Mouse (Mus musculus): ENCODE data around the gene Ap5b1. TPM values are rescaled to one million over a fixed set of nuclear protein-coding genes. Genes with fewer than 3 reads are reported as not detected.

Ap5b1 gene
- polyA plus RNA-seq, 1 experiment from 2014 or later = 1.4 TPM

GRCm38 (mm10) chr19:5601752-5602541, 34.1 kb downstream of the Ap5b1 start, which contains the start of gene Rnaseh2c:
Rnaseh2c (plus strand) TSS chr19:5601873.
- Histone ChIP-seq H3K9ac (peak within 1 kb of the TSS; percentile 96), H3K4me1 (peaks cover 23% of the 10 kb centered on the region), H3K27ac (peak within 1 kb of the TSS; percentile 87), H3K9me3 (replicated peaks) (no peaks in the 10 kb centered on the region), H3K4me3 (peak within 1 kb of the TSS; percentile 89), H3K4me2 (peak within 1 kb of the TSS; percentile 92), H3K36me3 (ENCODE audit: poor library complexity, severe bottlenecking) (peaks cover 42% of the 10 kb centered on the region), H3K27me3 (no peaks in the 10 kb centered on the region)
- WGBS = under 1% methylated on average over 64 of the region's 64 CpGs
- peak; percentile 93 for ATAC-seq

GRCm38 (mm10) chr19:5603664-5604063, 35.8 kb downstream of the Ap5b1 start:
- peaks cover 30% of the 10 kb centered on the region for H3K4me1 ChIP-seq
- no peak for ATAC-seq
- peak overlapping the region; percentile 92; the same call in 1 of the 2 replicates for H3K4me2 ChIP-seq
- peaks cover 60% of the 10 kb centered on the region for H3K36me3 ChIP-seq (ENCODE audit: poor library complexity, severe bottlenecking)
- H3K27ac ChIP-seq = no peak overlapping the region
- H3K27me3 ChIP-seq = no peaks in the 10 kb centered on the region
- no peak overlapping the region for H3K4me3 ChIP-seq
- H3K9me3 ChIP-seq (replicated peaks) = no peaks in the 10 kb centered on the region
- no peak overlapping the region for H3K9ac ChIP-seq
- 88% methylated on average over 7 of the region's 7 CpGs for WGBS

DNA sequence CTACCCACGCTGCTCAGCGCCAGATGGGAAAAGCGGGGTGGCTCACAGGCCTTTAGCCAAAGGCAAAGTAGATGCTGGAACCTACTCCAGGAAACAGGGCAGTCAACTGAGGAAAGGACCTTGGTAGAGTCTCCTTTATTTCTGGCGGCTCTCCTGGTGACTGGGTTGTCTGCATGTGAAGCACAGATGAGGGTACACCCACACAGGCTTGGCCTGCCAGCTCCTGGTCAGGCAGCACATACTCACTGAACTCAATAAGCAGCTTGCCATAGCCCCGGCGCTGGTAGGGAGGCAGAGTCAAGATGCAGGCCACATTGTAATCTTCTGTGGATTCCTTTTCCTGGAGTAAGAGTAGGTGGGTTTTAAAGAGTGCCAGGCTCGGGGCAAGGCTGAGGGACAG, 37.3 kb downstream of the Ap5b1 start:
- no peak for ATAC-seq
- H3K27me3 ChIP-seq = no peaks in the 10 kb centered on the region
- no peak overlapping the region for H3K9ac ChIP-seq
- H3K4me2 ChIP-seq = no peak overlapping the region
- no peaks in the 10 kb centered on the region for H3K9me3 ChIP-seq (replicated peaks)
- peaks cover 37% of the 10 kb centered on the region for H3K4me1 ChIP-seq
- WGBS = 94% methylated on average over 7 of the region's 7 CpGs
- peaks cover 63% of the 10 kb centered on the region for H3K36me3 ChIP-seq (ENCODE audit: poor library complexity, severe bottlenecking)
- H3K27ac ChIP-seq = no peak overlapping the region
- no peak overlapping the region for H3K4me3 ChIP-seq

DNA sequence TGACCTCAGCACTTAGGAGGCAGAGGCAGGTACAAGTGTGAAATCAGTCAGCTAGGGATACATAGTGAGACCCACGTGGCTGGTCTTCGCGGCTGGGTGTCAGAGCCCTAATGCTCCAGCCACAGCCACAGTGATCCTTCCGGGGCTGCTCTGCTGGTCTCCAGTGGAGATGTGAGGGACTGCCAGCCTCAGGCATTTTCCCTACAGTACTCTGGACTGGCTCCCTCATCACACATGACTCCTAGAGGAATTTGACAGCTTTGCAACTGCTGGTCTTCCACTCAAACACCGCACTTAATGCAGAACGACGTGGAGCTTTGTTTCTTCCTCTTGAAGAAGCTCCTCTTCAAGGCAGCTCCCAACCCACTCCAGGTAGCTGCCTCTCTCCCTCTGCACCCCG, 38.4 kb downstream of the Ap5b1 start:
- Histone ChIP-seq H3K4me1 (peaks cover 45% of the 10 kb centered on the region), H3K27ac (no peak overlapping the region), H3K36me3 (ENCODE audit: poor library complexity, severe bottlenecking) (peaks cover 63% of the 10 kb centered on the region), H3K9ac (no peak overlapping the region), H3K27me3 (no peaks in the 10 kb centered on the region), H3K4me3 (no peak overlapping the region), H3K4me2 (no peak overlapping the region), H3K9me3 (replicated peaks) (no peaks in the 10 kb centered on the region)
- no peak for ATAC-seq
- 91% methylated on average over 8 of the region's 8 CpGs for WGBS

DNA sequence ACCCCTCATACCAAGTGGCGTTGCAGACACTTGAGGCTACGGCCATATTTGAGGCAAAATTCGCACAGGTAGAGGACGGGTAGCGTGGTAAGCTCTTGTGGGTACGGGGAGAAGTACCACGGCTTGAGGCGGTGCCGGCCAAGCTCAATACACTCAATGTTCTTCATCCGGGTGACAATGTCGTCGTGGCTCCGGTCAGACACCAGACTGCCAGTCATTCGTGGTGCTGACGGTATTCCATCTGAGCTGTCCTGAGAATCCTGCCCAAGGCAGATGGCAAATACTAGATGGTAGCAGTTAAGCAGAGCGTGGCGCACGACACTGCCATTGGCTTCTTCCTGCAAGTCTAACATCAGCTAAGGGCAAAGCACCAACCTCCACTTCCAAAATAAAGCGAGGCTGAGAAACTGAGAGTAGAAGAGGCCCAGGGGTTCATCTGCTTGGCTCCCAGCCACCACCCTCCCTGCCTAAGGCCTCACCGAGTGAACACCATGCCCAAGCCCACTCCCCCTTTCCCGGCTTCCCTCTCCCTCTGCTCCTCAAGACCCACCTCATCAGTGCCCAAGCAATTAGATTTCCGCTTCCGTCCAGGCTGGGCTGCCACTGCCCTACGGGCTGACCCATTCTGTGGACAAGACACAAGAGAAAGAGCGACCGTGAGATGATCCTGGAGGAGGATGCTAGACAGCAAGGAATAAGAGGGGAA, 40.0 kb downstream of the Ap5b1 start:
- 93% methylated on average over 26 of the region's 26 CpGs for WGBS
- Histone ChIP-seq H3K36me3 (ENCODE audit: poor library complexity, severe bottlenecking) (peaks cover 61% of the 10 kb centered on the region), H3K9me3 (replicated peaks) (no peaks in the 10 kb centered on the region), H3K4me3 (no peak overlapping the region), H3K9ac (no peak overlapping the region), H3K4me2 (no peak overlapping the region), H3K27me3 (no peaks in the 10 kb centered on the region), H3K4me1 (peaks cover 40% of the 10 kb centered on the region), H3K27ac (no peak overlapping the region)
- ATAC-seq = no peak

- no peaks in the 10 kb centered on the region for H3K9me3 ChIP-seq (replicated peaks)
- H3K36me3 ChIP-seq (ENCODE audit: poor library complexity, severe bottlenecking) = peaks cover 53% of the 10 kb centered on the region
- peaks cover 32% of the 10 kb centered on the region for H3K4me1 ChIP-seq
- H3K27me3 ChIP-seq = no peaks in the 10 kb centered on the region
- peak overlapping the region; percentile 67 for H3K4me2 ChIP-seq
- H3K4me3 ChIP-seq = peak overlapping the region; percentile 63
- 94% methylated on average over 13 of the region's 13 CpGs for WGBS
- H3K9ac ChIP-seq = peak overlapping the region; percentile 75
- peak overlapping the region; percentile 98 for H3K27ac ChIP-seq
- no peak for ATAC-seq
Measured at GRCm38 (mm10) chr19:5608707-5609106, 40.9 kb downstream of the Ap5b1 start.

- 63% methylated on average over 10 of the region's 10 CpGs for WGBS
- peak overlapping the region; percentile 98 for H3K27ac ChIP-seq
- peak overlapping the region; percentile 75 for H3K9ac ChIP-seq
- H3K36me3 ChIP-seq (ENCODE audit: poor library complexity, severe bottlenecking) = peaks cover 48% of the 10 kb centered on the region
- no peaks in the 10 kb centered on the region for H3K9me3 ChIP-seq (replicated peaks)
- peak overlapping the region; percentile 63 for H3K4me3 ChIP-seq
- H3K4me1 ChIP-seq = peaks cover 28% of the 10 kb centered on the region
- H3K4me2 ChIP-seq = peak overlapping the region; percentile 67
- H3K27me3 ChIP-seq = no peaks in the 10 kb centered on the region
- no peak for ATAC-seq
Measured at GRCm38 (mm10) chr19:5609171-5609546, 41.3 kb downstream of the Ap5b1 start.

- peak within 1 kb of the TSS; percentile 98 for H3K27ac ChIP-seq
- H3K9ac ChIP-seq = peak within 1 kb of the TSS; percentile 75
- H3K4me2 ChIP-seq = peak within 1 kb of the TSS; percentile 67
- H3K4me3 ChIP-seq = peak within 1 kb of the TSS; percentile 63
- H3K9me3 ChIP-seq (replicated peaks) = no peaks in the 10 kb centered on the region
- peaks cover 42% of the 10 kb centered on the region for H3K36me3 ChIP-seq (ENCODE audit: poor library complexity, severe bottlenecking)
- peaks cover 24% of the 10 kb centered on the region for H3K4me1 ChIP-seq
- ATAC-seq = peak; percentile 93
- H3K27me3 ChIP-seq = no peaks in the 10 kb centered on the region
- WGBS = 1% methylated on average over 55 of the region's 55 CpGs
Measured at GRCm38 (mm10) chr19:5609547-5610404, 42.0 kb downstream of the Ap5b1 start, which contains the start of gene Kat5. Kat5 (minus strand) TSS chr19:5610237.

- ATAC-seq = no peak
- no peaks in the 10 kb centered on the region for H3K27me3 ChIP-seq
- 74% methylated on average over 1 of the region's 1 CpGs for WGBS
Measured at GRCm38 (mm10) chr19:5611973-5612372, 44.1 kb downstream of the Ap5b1 start.

DNA sequence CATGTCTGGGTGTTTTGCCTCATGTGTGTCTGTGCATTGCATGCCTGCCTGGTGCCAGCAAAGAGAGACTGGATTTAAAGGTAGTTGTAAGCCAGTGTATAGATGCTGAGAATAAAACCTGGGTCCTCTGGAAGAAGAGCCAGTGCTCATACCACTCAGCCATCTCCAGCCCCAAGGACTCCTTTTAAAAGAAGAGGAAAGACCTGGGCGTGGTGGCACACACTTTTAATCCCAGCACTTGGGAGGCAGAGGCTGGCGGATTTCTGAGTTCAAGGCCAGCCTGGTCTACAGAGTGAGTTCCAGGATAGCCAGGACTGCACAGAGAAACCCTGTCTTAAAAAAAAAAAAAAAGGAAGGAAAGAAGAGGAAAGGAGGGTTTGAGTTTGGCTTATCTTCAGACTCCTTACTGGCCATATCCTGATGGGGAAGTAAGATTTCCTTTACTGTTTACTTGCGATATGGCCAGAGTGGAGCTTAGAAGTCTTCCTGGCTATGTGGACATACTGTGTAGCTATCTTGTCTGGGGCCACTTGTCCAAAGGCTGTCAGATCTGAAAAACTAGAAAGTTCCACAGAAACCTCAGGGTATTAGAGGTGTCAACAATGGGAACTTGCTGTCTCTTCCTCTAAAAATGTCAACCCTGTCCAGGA, 45.1 kb downstream of the Ap5b1 start:
- Histone ChIP-seq H3K9ac (no peak overlapping the region), H3K9me3 (replicated peaks) (no peaks in the 10 kb centered on the region), H3K27ac (no peak overlapping the region), H3K36me3 (ENCODE audit: poor library complexity, severe bottlenecking) (peaks cover 11% of the 10 kb centered on the region), H3K27me3 (0 out of 2 replicates have a peak, but pooled peaks cover 3% of the 10 kb centered on the region), H3K4me3 (no peak overlapping the region), H3K4me1 (peaks cover 29% of the 10 kb centered on the region), H3K4me2 (no peak overlapping the region)
- 76% methylated on average over 3 of the region's 3 CpGs for WGBS
- no peak for ATAC-seq

More at GRCm38 (mm10) chr19:5611973-5612372, 44.1 kb downstream of the Ap5b1 start:
- Histone ChIP-seq H3K9ac (no peak overlapping the region), H3K4me2 (no peak overlapping the region), H3K36me3 (ENCODE audit: poor library complexity, severe bottlenecking) (peaks cover 20% of the 10 kb centered on the region), H3K4me3 (no peak overlapping the region), H3K9me3 (replicated peaks) (no peaks in the 10 kb centered on the region), H3K4me1 (peaks cover 29% of the 10 kb centered on the region), H3K27ac (no peak overlapping the region)

DNA sequence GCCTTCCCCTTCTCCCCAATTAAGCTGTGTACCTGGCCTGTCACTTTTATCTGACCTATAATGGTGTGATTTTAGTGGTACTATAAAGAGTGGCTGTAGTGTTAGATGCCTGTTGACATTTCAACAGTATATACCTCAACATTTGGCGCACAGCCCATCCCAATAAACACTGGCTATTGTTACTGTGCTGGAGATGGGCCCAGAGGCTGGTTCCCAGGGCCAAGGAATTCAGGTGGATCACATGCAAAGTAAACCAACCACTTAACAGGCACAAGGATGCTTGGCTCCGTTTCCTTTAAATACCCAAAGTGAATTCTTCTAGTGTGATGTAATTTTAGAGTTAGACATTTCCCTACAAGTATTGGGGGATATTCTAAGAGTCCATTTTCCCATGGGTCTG, 47.1 kb downstream of the Ap5b1 start:
- H3K4me3 ChIP-seq = no peak overlapping the region
- H3K27me3 ChIP-seq = 0 out of 2 replicates have a peak, but pooled peaks cover 3% of the 10 kb centered on the region
- no peaks in the 10 kb centered on the region for H3K9me3 ChIP-seq (replicated peaks)
- 66% methylated on average over 2 of the region's 2 CpGs for WGBS
- no peak for ATAC-seq
- no peak overlapping the region for H3K27ac ChIP-seq
- no peaks in the 10 kb centered on the region for H3K36me3 ChIP-seq (ENCODE audit: poor library complexity, severe bottlenecking)
- H3K9ac ChIP-seq = no peak overlapping the region
- H3K4me1 ChIP-seq = peaks cover 14% of the 10 kb centered on the region
- H3K4me2 ChIP-seq = no peak overlapping the region
